Mouse (Mus musculus) induced T-regulatory cell, adult 2 months (primary cell): ENCODE measurements around the gene Phxr2.
A peak's percentile ranks its signal among the peaks of the same experiment; 100 is the strongest.
"Not testable (repeated sequence)": the region's sequence is repeated elsewhere in the genome, so short reads cannot be mapped to it uniquely, and the experiment has no call there.

Source experiments
- DNase-seq: peaks from one replicate; pipeline ENCODE4 v3.0.0-alpha.2; 2012; ENCODE audit warnings: low read depth

The Phxr2 gene

DNA sequence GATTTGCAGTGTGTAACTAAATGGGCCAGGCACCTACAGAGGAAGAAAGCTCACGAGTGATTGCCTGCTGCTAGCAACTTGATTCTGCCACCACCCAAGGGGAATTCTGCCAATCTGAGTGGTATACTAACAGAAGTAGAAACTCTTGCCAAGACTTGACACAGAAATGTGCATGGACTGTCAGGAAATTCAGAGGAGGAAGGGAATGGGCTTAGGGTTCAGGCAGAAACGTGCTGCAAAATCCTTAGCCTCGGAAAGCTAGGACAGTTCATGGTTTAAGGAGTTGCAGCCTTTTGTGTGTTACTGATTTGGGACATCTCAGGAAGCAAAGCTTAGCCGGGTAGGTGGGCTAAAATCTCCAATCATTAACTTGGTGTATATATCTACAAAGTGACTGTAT is at the start of gene Phxr2:
Phxr2 (minus strand) TSS at position 101 of the 400 bp plus-strand sequence.
- DNase-seq: no peak

DNA sequence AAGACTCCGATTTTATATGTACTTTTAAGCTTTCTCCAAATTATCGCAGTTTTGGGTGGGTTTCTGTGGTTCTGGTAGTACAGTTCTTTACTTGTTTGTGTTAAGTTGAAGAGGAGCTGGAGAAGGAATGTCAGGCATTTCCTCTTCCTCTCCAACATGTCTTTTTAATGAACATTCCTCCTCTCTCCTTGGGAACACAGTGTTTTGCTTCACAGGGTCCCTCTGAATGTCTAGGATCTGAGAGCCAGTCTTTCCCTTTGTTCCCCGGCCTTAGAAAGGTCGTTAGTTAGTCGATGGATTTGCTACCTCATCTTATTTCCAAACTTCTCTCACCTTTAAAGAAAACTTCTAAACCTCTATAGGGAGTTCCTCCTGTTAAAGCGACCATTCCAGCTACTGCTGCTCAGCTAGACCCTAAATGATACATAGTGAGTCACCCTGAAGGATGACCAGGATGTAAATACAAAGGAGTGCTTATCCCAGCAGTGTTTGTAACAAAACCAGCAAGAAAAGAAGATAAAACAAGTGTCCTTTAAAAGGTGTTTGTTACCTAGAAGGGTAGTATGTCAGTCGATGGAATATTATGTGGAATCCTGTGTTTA is 46.9 kb upstream of the Phxr2 start:
- DNase-seq: no peak

DNA sequence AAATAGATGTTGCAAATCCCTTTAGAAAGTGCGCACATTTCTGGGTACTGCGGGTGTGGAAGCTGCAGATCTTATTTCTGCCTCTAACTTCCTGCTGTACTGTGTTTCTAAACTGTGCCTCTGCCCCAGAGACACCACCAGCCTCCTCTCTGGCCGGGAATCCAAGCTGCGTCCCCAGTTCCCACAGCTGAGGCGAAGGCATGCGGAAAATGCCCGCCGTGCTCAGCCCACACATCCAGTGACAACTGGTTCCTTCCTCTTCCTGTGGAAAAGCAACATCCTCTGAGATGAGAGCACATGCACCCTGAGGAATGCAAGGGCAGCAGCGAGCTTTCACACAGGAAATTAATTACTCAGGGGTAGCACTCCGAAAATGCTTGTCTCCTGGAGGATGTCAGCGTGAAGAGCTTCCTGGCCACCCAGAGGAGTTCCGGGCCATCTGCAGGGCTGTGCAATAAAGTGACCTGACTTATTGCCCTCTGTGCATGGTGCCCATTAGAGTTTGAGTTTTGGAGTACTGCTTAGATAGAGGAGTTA is 45.9 kb upstream of the Phxr2 start:
- DNase-seq: peak; percentile 60

DNA sequence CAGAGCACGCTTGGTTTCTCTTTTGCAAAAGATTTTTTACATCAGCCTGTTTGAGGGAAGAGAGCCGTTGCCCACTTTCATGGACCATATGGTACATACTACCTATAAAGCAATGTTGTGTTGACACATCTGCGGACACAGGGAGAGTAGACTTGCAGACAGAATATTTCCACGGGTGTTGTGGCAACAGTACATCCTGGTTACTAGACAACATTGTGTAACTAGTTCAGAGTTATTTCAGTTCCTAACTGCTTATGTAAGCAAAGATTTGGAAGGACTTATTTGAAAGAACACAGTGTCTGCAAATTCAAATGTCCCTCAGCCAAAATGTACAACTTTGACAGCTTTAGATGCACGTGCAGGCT is 43.6 kb upstream of the Phxr2 start:
- peak; percentile 64 for DNase-seq

DNA sequence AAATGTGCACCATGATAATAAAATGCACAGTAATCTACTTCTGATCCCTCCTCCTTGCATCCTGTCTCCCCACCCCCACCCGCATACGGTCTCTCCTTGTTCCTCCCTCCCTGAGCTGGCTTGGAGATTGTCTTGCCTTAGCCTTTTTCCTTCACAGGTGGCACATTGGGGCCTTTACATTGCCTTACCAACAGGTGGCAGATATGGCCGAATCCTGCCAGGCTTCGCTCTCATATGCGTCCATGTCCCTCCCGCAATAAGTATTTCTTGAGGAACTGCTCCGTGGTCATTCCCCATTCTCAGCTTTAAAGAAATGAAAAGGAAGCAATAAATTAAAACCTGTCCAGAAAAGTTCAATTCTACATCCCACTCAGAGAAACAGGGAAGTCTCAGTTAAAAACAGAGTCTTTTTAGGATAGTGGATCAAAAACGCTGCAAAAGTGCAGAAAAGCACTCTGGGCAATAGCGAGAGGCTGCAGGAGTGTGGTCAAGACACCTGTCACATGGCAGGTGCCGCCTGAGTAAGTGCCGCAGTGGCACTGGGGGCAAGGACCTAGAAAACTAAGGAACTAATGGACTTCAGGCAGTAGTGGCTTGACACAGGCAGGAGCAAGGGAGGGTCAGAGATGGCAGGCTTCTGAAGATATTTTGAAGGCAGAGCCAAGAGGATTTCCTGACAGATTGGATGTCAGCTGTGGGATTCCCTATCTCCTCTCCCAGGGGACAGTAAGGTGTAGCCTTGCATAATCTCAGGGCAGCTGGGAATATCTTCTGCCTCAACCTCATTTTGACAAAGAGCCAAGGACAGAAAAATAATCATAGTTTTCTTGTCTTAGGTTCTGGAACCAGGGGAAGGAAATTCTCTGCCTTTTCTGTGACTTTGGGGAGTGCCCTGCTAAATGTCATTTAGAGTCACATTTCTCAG is 43.0 kb upstream of the Phxr2 start:
- DNase-seq: peak; percentile 54

DNA sequence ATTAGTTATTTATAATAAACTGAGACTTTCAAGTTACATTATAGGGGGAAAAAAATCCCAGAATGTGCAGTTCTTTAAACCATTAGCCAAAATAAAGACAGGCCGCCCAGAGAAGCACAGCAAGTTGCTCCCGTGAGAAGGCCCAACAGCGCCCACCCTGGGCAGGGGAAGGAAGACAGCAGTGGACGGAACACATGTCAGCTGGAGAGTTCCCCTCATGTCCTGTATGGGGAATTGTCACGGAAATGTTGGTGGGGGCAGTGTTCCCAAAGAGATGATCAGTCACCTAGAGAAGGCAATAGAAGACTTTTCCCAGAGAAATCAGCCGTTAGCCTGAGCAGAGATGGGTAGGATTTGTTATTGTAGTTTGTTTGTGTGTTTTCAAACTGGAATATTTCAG is 42.3 kb upstream of the Phxr2 start:
- DNase-seq: no peak

DNA sequence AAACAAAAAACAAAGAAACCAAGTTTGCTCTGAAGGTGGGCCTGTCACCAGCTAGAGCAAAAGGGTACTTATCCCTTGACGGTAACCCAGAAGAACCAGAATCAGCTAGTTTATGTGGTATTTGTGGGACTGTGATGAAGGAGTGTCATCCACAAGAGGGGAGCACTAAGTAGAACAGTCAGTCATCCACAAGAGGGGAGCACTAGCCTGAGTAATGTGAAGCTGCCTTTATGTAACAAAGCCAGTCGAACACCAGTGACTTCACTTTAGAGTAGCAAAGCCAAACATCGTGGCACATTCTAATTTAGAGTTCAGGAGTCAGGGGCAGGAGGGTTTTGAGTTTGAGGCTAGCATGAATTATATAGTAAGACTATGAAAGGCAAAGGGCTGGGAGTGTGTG is 40.3 kb upstream of the Phxr2 start:
- DNase-seq: peak; percentile 21

DNA sequence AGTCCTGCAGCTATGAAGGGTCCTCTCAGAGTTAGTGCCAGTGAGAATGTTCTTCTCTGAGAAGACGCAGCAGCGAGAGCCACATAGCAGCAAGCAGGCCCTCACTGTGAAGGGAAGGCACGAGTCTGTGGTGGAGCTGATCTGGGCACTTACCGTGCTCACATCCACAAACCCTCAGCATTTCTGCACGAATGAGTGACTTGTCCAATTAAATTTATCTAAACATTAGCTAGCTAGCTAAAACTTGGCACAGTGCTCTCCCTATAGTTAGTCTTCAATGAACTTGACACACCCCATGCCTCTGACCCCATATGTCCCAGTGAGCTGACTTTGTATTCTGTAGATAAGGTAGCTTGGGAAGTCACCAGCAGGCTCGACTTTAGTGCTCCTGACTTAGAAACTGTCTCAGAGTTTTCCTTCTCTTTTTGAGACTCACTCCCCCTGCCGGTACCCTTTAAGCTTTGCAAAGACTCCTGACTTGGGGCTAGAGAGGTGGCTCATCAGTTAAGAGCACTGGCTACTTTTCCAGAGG is 39.7 kb upstream of the Phxr2 start:
- peak; percentile 48 for DNase-seq

DNA sequence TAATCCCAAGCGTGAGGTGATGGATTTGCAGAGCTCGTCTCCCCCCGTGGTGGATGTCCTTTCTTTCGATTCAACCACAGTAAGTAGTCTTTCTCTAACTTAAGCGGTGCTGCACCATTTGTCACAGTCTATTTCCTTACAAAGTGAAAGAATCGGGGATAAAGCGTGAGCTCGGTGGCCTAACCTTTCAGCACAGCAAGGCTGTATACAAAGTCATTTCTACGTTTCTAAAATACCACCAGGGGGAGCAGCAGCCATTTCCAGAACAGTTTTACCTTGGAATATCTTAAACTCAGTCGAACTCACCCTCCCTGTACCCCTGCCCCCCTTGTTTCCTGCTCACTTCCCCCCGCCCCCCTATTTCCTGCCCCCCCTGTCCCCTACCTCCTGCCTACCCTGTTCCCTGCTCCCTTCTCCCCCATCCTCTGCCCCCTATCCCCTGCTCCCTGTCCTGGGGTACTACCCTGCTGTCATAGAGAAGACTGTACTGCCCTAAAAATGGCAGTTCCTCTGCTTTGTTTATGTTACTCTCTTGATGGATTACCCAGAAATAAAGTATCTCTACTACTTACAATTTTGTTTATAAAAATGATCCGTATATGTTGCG is 38.8 kb upstream of the Phxr2 start:
- peak; percentile 72 for DNase-seq

DNA sequence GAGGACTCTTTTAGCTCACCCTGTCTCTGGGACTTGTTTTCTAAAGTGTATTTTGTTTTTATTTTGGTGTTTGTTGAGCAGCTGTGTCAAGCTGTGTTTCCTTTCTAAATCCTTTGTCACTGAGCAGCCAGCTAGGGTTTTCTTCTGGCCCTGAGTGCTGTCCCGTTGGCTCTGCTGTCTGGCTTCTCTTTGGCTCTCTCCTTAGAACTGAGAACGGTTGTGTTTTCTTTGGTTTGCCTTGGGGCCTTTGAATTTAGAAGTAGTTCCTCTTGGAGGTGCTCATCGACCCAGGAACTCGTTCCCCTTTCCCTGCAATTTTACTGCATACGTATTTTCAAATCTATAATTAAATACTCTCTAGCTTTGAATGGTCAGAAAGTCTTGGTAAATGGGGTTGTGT is 36.9 kb upstream of the Phxr2 start:
- DNase-seq: no peak

DNA sequence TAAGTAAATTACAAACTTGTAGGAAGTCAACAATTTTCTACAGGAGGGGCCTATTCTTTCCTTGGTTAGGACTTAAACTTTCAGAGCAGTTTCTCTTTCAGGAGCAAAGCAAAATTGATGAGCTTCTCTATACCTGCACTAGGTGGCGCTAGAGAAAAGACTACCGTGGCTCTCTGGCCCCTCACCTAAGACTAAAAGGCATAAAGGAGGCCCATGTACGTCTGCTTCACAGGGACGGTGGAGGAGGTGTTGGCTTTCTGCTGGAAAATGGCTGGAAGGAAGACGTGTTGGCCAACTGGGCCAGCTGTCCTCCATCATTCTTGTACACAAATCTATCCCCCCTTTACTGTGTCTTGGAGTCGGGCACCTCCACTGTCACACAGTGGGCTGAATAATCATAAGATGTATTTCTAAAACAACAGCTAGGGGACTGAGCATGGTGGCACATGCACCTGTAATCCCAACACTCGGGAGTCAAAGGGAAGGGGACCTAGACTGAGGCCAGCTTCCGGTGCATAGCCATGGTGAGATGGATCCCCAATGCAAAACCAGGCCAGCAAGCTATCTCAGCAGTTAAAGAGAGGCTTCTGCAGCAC is 36.0 kb upstream of the Phxr2 start:
- peak; percentile 78 for DNase-seq

DNA sequence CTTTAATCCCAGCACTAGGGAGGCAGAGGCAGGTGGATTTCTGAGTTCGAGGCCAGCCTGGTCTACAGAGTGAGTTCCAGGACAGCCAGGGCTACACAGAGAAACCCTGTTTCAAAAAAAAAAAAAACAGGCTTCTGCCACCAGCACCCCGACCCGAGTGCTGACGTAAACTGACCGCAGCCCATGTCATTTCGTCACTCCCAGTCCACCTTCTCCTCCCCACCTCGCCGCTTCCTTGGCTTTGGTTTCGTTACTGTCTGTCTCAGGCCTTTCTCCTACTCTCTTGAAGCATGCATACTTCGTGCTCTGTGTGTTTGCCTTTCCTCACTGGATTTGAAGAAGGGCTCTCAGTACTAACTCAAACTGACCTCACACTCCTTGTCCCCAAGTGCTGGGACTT is 31.6 kb upstream of the Phxr2 start:
- not testable (repeated sequence) for DNase-seq

DNA sequence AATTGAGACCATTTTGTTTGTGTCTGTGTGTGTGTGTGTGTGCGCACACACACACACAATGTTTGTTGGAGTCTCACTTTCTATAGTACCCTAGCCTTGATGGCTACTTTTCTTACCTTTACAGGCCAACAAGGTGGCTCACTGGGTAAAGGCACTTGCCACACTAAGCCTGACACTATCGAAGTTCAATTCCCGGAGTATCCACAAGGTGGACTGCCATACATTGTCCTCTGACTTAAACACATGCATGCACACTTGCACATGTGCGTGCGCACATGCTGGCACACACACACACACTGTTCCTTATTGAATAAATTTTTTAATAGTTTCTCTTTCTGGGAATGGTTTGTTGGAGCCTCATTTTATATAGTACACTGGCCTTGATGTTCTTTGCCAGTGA is 30.7 kb upstream of the Phxr2 start:
- peak; percentile 36 for DNase-seq

DNA sequence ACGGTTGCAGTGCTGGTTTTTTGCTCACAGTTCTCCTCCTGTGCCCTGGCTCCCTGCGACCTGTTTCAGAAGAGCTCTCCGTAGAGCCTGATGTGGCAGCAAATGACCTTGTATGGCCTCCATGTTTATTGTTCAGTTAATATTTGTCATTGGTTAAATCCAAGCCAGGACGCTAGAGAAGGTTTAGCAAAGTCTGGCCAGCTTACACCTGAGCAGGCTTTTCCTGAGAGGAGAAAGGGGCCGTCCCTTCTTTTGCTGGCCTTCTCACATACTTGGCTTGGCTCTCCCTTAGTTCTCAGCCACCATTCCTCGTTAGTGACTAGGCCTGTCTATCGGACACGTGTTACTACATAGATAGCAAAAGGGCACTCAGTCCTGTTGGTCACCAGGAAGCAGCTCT is 28.5 kb upstream of the Phxr2 start:
- no peak for DNase-seq

DNA sequence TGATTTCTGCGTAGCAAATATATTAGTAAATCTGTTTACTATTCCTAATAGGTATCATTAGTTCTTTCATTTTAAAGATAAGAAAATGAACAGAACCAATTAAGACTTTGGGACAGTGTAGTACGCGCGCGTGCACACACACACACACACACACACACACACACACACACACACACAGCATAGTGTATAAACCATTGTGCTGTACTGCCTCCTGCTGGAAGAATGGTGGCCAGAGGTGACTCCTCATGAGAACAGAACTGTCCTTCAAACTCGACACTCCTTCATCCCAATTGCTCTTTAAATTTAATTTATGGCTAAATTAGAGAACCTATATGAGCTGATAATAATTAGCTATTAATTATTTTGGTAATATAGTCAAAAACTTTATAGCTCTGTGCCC is 25.9 kb upstream of the Phxr2 start:
- DNase-seq: peak; percentile 73

DNA sequence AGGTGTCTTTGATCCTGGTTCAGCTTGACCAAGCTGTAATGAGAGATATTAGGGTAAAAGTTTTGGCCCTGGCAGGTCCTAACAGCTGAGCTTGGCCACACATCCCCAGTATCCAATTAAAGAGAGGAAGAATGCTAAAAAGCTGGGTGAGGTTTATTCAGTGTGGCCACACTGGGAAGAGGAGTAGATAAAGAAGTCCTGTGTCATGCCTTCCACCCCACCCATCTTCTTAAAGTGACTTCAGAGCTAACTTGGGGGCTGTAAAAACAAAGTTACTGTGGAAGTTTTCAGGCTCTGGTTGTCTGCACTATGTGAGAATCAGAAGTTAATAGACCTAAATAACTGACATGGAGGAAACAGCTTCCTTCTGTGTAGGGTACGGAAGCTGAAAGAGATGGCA is 25.5 kb upstream of the Phxr2 start:
- DNase-seq: no peak

DNA sequence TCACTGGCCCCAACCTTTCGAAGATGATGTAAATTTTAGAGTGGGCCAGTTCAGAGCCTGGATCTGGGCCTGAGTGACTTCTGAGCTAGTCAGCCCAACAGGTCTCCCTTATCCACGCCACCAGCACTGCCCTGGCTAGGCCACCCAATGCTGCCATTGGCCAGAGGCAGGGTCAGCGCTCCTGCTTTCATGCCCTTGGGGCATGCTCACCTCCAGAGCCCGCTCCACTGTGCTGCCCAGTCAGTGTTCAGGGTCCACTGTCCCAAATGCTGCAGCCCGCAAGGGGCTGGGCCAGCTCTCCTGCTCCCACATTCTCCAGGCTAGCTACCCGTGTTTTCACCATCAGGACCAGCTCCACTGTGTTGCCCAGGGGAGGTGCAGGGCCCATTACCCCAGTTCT is 23.9 kb upstream of the Phxr2 start:
- DNase-seq: no peak

DNA sequence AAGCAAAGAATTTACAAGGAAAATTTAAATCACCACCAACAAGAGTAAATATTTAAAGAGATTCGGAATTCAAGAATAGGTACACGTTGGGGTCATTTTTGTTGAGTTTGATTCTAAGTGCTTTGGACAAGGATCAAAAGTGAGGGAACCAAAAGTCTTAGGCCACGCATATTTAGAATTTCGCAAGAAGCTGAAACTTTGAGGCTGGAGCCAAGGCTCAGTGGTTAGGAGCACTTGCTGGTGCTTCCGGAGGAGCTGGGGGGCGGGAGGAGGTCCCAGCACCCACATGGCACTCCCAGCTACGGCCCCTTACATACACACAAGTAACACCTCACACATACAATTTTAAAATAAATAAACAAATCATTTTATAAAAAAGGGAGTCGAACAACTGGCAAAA is 20.5 kb upstream of the Phxr2 start:
- no peak for DNase-seq

DNA sequence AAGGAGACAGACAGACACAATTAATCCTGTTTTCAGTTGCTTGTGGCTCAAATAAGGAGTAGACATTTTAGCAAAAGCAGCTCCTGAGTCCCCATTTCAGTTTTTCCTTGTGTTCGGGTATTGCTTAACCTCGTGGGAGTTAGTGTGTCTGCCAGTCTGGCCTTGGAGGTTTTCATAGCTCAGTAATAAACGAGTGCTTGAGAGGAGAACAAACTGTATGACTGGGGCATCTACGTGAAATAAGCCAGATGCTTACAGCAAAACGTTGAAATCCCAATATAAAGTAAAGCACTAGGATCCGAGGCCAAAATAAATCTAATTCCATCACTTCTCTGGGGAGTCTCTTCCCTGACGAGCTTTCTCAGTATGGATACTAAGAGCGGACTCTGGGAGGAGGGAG is 19.5 kb upstream of the Phxr2 start:
- no peak for DNase-seq

DNA sequence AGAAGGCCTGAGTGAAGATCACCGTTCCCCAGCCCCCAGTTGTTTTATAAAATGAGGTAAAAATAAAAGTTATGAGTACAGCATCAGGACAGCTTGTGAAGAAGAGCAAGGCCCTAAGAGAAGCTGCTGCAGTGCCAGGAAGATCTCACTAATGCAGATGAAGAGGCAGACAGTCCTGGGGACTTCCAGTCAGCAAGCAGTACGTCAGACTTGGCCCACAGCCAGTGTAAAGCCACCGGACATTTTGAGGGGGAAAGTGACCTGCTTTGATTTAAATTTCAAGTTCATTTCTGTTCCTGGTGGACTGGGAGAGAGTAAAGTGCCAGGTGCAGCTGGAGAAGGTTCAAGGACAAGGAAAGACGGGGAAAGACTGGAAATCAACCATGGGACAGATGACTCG is 10.2 kb upstream of the Phxr2 start:
- DNase-seq: no peak

DNA sequence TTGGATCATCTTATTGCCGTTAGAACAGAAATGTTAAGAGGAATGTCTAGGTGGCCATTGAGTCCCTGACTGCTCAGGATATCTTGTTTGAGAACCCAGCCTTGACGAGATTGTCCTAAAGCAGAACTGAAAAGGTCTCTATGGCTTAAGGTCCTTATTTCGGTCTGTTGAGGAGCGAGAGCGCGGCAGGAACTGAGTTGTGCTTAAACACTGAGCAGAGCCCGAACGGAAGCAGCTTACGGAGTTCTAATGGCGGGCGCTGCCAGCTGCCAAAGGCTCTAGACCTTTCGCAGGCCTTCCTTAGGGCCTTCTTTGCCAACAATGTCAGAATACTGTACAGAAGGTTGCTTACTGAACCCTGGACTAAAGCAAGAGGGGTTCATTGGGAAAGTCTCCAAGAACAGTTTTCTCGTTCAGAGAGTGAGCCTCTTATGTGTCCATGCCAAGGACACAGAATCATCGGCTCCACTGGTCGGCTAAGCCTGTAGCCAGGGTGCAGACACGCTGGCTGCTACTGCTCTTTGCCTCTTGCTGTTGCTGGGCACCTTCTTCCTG is 7.3 kb upstream of the Phxr2 start:
- DNase-seq: no peak
